Mouse (Mus musculus): ENCODE data around the gene Acadvl.

- TF ChIP-seq MYOG (IDR thresholded peaks at IDR 0.05; ENCODE audit: control insufficient read depth, extremely low read depth, insufficient read length) (no peak), MAX (IDR thresholded peaks at IDR 0.05) (no peak), USF1 (IDR thresholded peaks at IDR 0.05; ENCODE audit: low read depth) (no peak), CTCF (IDR thresholded peaks at IDR 0.05; ENCODE audit: control insufficient read depth, insufficient read depth, insufficient read length) (no peak)
Measured at GRCm38 (mm10) chr11:70057805-70058204, 42.6 kb upstream of the Acadvl start.

All from C2C12 (cell line).